Mouse (Mus musculus) ES-E14 (cell line): Measurements from ENCODE around the gene Eif3g. TPM values are rescaled to one million over a fixed set of nuclear protein-coding genes. Genes with fewer than 3 reads are reported as not detected.

Experiments used
- DNase-seq: peaks from one replicate; pipeline ENCODE4 v3.0.0-alpha.2; 2013; ENCODE audit warnings: low read depth, low spot score
- H3K27ac ChIP-seq: 2 replicates; pipeline ENCODE4 v1.5.1; 2012; ENCODE audit warnings: low read depth, mild to moderate bottlenecking, low read length, moderate library complexity, mixed read lengths; ENCODE audit not compliant: poor library complexity, insufficient read depth, severe bottlenecking
- H3K36me3 ChIP-seq: 2 replicates; pipeline ENCODE4 v1.6.1; 2012; ENCODE audit warnings: mild to moderate bottlenecking, low read length, moderate library complexity, mixed read lengths; ENCODE audit not compliant: control insufficient read depth, poor library complexity, insufficient read depth, severe bottlenecking
- H3K4me1 ChIP-seq, 2 experiments: fragments of 150-350 bp in 1 of 2; sonication (generic) in 1 of 2; 2 replicates each; pipeline ENCODE4 v1.6.1; 2012; ENCODE audit warnings: low read length in 2 of 2, mild to moderate bottlenecking in 1 of 2, mixed read lengths in 1 of 2; ENCODE audit not compliant: control insufficient read depth in 2 of 2, insufficient read depth in 2 of 2, poor library complexity in 1 of 2
- H3K4me3 ChIP-seq, 2 experiments: fragments of 150-350 bp in 1 of 2; sonication (generic) in 1 of 2; 2 replicates each; pipeline ENCODE4 v1.5.1; 2012; ENCODE audit warnings: low read length in 2 of 2, low read depth in 1 of 2, mild to moderate bottlenecking in 1 of 2, mixed read lengths in 1 of 2; ENCODE audit not compliant: insufficient read depth in 1 of 2, poor library complexity in 1 of 2, severe bottlenecking in 1 of 2
- H3K9ac ChIP-seq: 2 replicates; pipeline ENCODE4 v1.6.1; 2012; ENCODE audit warnings: low read depth, mild to moderate bottlenecking, low read length, mixed read lengths; ENCODE audit not compliant: poor library complexity, insufficient read depth, severe bottlenecking
- H3K9me3 ChIP-seq: fragments of 150-350 bp; sonication (generic); 2 replicates; pipeline ENCODE4 v1.6.1; 2012; ENCODE audit warnings: low read depth, mild to moderate bottlenecking, low read length; ENCODE audit not compliant: control insufficient read depth, insufficient read depth
- CHD2 ChIP-seq: IDR thresholded peaks from 2 replicates; pipeline ENCODE4 v1.6.1; 2014; ENCODE audit warnings: mild to moderate bottlenecking, low read depth, low read length, inconsistent platforms
- HCFC1 ChIP-seq: IDR thresholded peaks from 2 replicates; pipeline ENCODE4 v1.6.1; 2012; ENCODE audit warnings: low read length, inconsistent platforms, borderline replicate concordance; ENCODE audit not compliant: insufficient read depth
- MAFK ChIP-seq: IDR thresholded peaks from 2 replicates; pipeline ENCODE4 v1.6.1; 2014; ENCODE audit warnings: mild to moderate bottlenecking, low read depth, low read length, inconsistent platforms; ENCODE audit not compliant: insufficient read depth
- ZC3H11A ChIP-seq: IDR thresholded peaks from 2 replicates; pipeline ENCODE4 v1.6.1; 2012; ENCODE audit warnings: low read depth, mild to moderate bottlenecking, inconsistent platforms, low read length, borderline replicate concordance
- ZNF384 ChIP-seq: IDR thresholded peaks from 2 replicates; pipeline ENCODE4 v1.6.1; 2012; ENCODE audit warnings: low read depth, low read length, inconsistent platforms
- in situ Hi-C, 2 experiments: fragments of 600-800 bp; cut with MboI; formaldehyde crosslinking; loops; one replicate each; pipeline ENCODE4 v1.15.1; 2025; ENCODE audit warnings: low sequenced_read_pairs in 2 of 2, inconsistent platforms in 1 of 2; ENCODE audit not compliant: unreplicated experiment in 2 of 2
- total RNA-seq: library from RNA; depleted of rRNA; stranded (reverse); fragments of 300-350 nt; gene quantifications from 2 replicates; pipeline ENCODE4 v1.2.3, GENCODE M21; 2012

The Eif3g gene
- total RNA-seq, 1 experiment = 239 TPM

GRCm38 (mm10) chr9:20878041-20878709 lies 20.2 kb downstream of the Eif3g start:
- in situ Hi-C loops = no loop called here
- Histone ChIP-seq H3K4me3 (peak overlapping the region; percentile 66), H3K9ac (peak overlapping the region; percentile 84), H3K9me3 (no peaks in the 10 kb centered on the region), H3K27ac (peak overlapping the region; percentile 68), H3K36me3 (peaks cover 7% of the 10 kb centered on the region; the same call in 1 of the 2 replicates), H3K4me1 (peaks cover 0 to 8% of the 10 kb centered on the region in 2 experiments; a peak in 2 of 4 replicates)
- peak; percentile 97 for DNase-seq
- TF ChIP-seq CHD2 (no peak), MAFK (no peak), ZC3H11A (no peak), ZNF384 (no peak), HCFC1 (no peak)

GRCm38 (mm10) chr9:20877118-20878040 lies 21.0 kb downstream of the Eif3g start:
- Histone ChIP-seq H3K27ac (no peak overlapping the region; the same call in 1 of the 2 replicates), H3K36me3 (peaks cover 14% of the 10 kb centered on the region; the same call in 1 of the 2 replicates), H3K9ac (peak overlapping the region; percentile 46; the same call in 1 of the 2 replicates), H3K9me3 (no peaks in the 10 kb centered on the region), H3K4me1 (peaks cover 0 to 8% of the 10 kb centered on the region in 2 experiments; a peak in 2 of 4 replicates), H3K4me3 (peak overlapping the region; percentile 12 to 51; a peak in 3 of 4 replicates)
- DNase-seq = no peak
- in situ Hi-C loops = no loop called here
- TF ChIP-seq CHD2 = no peak
- TF ChIP-seq ZNF384 = 0 out of 2 replicates have a peak, but pooled peaks have one; percentile 16
- peak; percentile 88 for TF ChIP-seq MAFK

DNA sequence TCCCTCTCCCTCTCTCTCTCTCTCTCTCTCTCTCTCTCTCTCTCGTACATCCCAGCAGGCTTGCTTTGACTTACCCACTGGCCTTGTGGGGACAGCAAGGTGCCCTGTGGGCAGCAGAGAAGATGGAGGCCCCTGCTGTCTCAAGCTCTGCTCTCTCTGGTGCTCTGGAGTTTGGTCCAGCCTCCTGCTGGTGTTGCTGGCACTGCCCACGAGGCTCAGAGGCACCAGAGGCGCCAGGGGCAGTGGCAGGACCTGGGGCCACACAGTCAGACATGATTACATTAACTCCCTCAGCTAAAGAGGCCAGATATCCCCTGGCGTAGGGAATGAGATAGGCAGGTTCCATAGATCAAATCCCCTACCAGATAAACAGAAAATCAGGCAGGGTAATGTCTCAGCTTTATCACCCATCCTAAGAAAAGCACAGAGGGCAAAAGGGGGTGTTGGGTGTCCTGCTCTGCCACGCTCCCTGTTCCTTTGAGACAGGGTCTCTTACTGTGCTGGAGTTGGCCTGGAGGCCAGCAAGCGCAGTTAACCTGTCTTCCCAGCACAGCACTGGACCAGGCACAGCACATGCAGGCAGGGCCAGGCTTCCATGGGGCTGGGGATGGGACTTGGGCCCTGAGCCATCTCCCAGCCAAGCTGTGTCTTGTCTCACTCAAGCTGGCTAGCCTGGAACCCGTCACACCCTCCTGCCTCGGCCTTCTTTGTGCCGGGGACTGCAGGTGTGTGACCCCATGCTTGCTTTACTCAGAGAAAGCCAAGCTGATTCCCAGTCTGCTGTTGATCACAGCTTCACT lies 21.9 kb downstream of the Eif3g start:
- TF ChIP-seq ZNF384 (no peak), HCFC1 (no peak)
- H3K4me3 ChIP-seq = no peak overlapping the region

DNA sequence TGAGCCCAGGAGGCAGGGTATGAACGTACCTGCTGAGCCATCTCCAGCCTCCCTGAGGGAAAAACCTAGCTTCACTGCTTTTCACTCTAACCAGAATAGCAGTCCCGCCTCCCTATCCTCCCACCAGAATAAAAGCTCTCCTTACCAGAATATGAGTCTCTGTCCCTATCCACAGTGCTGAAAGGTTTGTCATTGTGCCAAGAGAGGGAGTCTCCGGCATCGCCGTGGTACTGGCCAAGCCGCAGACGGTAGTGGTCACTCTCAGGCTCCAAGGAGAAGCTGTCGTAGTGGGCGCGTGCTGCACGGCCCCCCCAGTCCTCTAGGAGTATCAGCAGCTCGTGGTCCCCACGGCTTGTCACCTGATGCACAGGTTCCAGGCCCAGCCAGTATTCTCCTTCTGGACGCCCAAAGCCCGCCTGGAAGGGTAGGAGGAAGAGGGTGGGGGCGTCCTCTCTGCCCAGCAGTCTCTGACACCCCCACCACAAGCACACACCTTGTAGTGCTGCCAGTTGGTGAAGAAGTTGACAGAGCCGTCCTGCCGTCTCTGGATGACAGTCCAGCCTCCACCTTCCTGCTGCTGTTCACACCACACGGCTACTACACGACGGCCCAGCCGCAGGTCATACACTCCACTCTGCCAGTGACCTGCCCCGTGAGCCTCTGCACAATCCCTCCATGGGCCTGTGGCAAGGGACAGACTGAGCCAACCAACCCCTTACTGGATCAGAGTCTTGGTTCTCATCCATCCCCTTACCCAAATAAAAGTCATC lies 23.2 kb downstream of the Eif3g start:
- no peak overlapping the region for H3K27ac ChIP-seq
- peak; percentile 70; the same call in 1 of the 2 replicates for TF ChIP-seq ZC3H11A
- no peak for TF ChIP-seq MAFK
- in situ Hi-C loops = no loop called here
- no peaks in the 10 kb centered on the region for H3K9me3 ChIP-seq
- no peak overlapping the region for H3K4me3 ChIP-seq
- no peak for DNase-seq
- no peak overlapping the region for H3K9ac ChIP-seq
- peaks cover 0 to 8% of the 10 kb centered on the region in 2 experiments; a peak in 2 of 4 replicates for H3K4me1 ChIP-seq
- H3K36me3 ChIP-seq = peaks cover 26% of the 10 kb centered on the region

More for the DNA sequence above, 21.9 kb downstream of the Eif3g start:
- Histone ChIP-seq H3K4me1 (peaks cover 0 to 8% of the 10 kb centered on the region in 2 experiments; a peak in 2 of 4 replicates), H3K36me3 (peaks cover 17% of the 10 kb centered on the region; the same call in 1 of the 2 replicates), H3K9ac (peak overlapping the region; percentile 21; the same call in 1 of the 2 replicates), H3K9me3 (no peaks in the 10 kb centered on the region), H3K27ac (no peak overlapping the region)
- in situ Hi-C loops = no loop called here
- no peak for DNase-seq
